Mouse (Mus musculus) spleen, adult 2 months (tissue): Measurements from ENCODE around the gene AC129217.1.

Experiments
- CTCF ChIP-seq: fragments of 200-500 bp; IDR thresholded peaks from 2 replicates; pipeline ENCODE4 v1.5.1; 2011; ENCODE audit warnings: mild to moderate bottlenecking, inconsistent platforms; ENCODE audit not compliant: insufficient read depth, insufficient read length, insufficient replicate concordance; ENCODE audit errors: extremely low read depth
- POLR2A ChIP-seq: fragments of 200-500 bp; IDR thresholded peaks from 2 replicates; pipeline ENCODE4 v1.6.1; 2011; ENCODE audit warnings: low read depth, low read length, inconsistent platforms

- no peak for TF ChIP-seq CTCF
- TF ChIP-seq POLR2A, result no peak
Measured at GRCm38 (mm10) chr19:8883616-8884015, 54.0 kb downstream of the AC129217.1 start, which contains the start of the genes Lbhd1 and Gm49403.
